Mouse (Mus musculus) spleen, adult 2 months (tissue): ENCODE measurements around the gene Smim26.

ENCODE experiments used
- CTCF ChIP-seq: fragments of 200-500 bp; IDR thresholded peaks from 2 replicates; pipeline ENCODE4 v1.5.1; 2011; ENCODE audit warnings: mild to moderate bottlenecking, inconsistent platforms; ENCODE audit not compliant: insufficient read depth, insufficient read length, insufficient replicate concordance; ENCODE audit errors: extremely low read depth
- POLR2A ChIP-seq: fragments of 200-500 bp; IDR thresholded peaks from 2 replicates; pipeline ENCODE4 v1.6.1; 2011; ENCODE audit warnings: low read depth, low read length, inconsistent platforms

DNA sequence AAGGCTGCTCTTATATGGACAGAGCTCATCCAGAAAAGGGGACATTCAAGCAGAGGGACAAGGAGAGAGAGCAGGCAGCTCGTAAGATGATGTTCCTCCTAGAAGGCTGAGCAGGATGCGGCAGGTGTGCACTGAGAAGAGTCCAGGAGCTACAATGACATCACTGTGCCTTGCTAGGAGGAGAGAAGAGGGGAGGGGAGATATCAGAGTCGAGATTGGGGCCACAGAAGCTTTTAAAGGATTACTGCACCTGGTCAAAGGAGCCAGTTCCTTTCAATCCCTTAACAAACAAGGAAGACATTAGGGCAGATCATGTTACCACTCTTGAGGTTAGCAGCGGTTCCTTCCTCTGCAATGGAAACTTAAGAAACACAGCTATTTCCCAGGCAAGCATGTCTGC is 46.3 kb upstream of the Smim26 start:
- TF ChIP-seq POLR2A = no peak
- no peak for TF ChIP-seq CTCF
